Mouse (Mus musculus): ENCODE measurements around the gene Trim31.

- TF ChIP-seq CTCF (conservative IDR thresholded peaks at IDR 0.05; ENCODE audit: low read length) (no peak), POU5F1 (IDR thresholded peaks at IDR 0.05; ENCODE audit: borderline replicate concordance, low read length) (no peak), NANOG (IDR thresholded peaks at IDR 0.05; ENCODE audit: borderline replicate concordance, low read length) (no peak)
Observed at GRCm38 (mm10) chr17:36869955-36870810, 27.7 kb upstream of the Trim31 start.

All from E14TG2a.4 (cell line).